Mouse (Mus musculus): ENCODE data around the gene Lypd4. TPM values are rescaled to one million over a fixed set of nuclear protein-coding genes. Genes with fewer than 3 reads are reported as not detected.
A peak's percentile ranks its signal among the peaks of the same experiment; 100 is the strongest.

Gene Lypd4
- polyA plus RNA-seq, 1 experiment from 2014 or later = not detected

DNA sequence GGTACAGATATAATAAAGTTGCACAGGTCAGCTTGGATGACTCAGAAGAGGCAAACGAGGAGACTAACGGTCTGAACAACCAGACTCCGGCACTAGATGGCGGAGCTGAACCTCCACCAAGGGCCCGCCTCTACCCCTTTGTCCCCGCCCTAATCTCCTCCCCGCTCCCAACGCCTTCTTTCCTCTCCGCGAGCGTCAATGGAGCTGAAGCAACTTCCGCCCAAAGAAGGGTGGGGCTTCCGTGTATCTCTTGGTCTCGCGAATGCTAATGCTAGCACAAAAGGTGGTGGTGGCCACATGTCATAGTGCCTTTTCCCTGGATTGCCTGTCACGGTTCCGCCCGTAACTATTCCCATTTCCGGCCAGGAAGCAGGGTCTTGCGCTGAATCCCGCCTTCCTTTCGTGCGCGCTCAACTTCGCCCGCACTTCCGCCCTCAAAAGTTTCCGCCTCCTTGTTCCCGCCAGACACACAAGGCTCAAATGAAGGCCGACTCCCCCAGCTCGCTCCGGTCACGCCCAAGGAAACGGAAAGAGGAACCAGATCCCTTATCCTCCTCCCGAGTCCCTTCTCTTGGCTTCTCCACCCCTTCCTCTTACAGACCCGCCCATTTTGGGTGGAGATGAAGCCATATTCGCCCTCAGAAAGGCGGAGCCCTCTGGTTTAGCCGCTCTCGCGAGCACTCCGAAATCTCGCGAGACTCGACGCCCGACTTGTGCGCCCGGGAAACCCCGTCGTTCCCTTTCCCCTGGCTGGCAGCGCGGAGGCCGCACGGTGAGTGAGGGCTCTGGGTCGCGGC is 14.4 kb upstream of the Lypd4 start, which contains the start of gene Rps19:
Gene Rps19, plus strand, starts transcription at position 476 of the 797 bp plus-strand sequence.
- Histone ChIP-seq H3K9me3 (ENCODE audit: control insufficient read depth, low read length) (no peaks in the 10 kb centered on the region), H3K4me2 (replicated peaks; ENCODE audit: low read depth, low read length) (peak within 1 kb of the TSS; percentile 49), H3K27ac (ENCODE audit: low read depth, low read length) (peak within 1 kb of the TSS; percentile 86), H3K9ac (ENCODE audit: low read depth, low read length) (peak within 1 kb of the TSS; percentile 99), H3K27me3 (ENCODE audit: control insufficient read depth, insufficient read depth, low read length) (no peaks in the 10 kb centered on the region), H3K4me1 (replicated peaks; ENCODE audit: control insufficient read depth, insufficient read depth, low read length) (peaks cover 10% of the 10 kb centered on the region), H3K36me3 (ENCODE audit: control insufficient read depth, insufficient read depth, low read length) (peaks cover 16% of the 10 kb centered on the region; the same call in 1 of the 2 replicates), H3K4me3 (ENCODE audit: low read depth, low read length) (peak within 1 kb of the TSS; percentile 97)
- ATAC-seq (ENCODE audit: low FRiP score) = peak; percentile 93
- DNase-seq (ENCODE audit: low spot score) = peak; percentile 99
- under 1% methylated on average over 50 of the region's 57 CpGs for WGBS

DNA sequence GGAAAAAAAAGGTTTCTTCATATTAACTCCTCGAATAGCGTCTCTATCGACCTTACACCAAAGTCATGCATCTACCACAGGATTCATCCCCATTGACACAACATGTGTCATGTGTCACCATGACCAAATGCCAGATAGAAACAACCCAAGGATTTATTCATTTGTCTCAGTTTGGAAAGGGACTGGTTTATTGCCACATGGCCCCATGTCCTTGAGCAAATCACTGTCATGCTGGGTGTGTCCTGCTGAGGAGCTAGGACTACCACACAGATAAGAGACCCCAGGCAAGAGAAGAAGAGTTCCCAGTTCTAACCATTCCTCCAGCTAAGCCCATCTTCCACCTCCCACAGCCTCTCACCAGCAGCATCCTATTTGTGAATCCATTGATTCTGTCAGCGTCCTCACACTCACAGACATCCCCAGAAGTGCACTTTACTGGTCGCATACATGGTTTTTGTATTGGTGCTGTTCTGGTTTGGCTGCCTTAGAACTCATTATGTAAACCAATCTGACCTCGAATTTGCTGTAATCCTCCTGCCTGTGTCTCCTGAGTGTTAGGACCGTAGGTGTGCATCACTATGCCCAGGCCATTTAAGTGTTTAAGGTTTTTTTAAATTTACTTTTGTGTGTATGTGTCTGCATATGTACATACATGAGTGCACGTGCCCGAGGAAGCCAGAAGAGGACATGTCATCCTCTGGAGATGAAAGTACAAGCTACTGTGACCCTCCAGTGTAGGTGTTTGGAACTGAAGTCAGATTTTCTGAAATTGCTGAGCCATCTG is 12.9 kb upstream of the Lypd4 start:
- peaks cover 10% of the 10 kb centered on the region for H3K4me1 ChIP-seq (replicated peaks; ENCODE audit: control insufficient read depth, insufficient read depth, low read length)
- no peaks in the 10 kb centered on the region for H3K9me3 ChIP-seq (ENCODE audit: control insufficient read depth, low read length)
- no peak overlapping the region for H3K27ac ChIP-seq (ENCODE audit: low read depth, low read length)
- H3K9ac ChIP-seq (ENCODE audit: low read depth, low read length) = no peak overlapping the region
- peaks cover 7% of the 10 kb centered on the region; the same call in 1 of the 2 replicates for H3K36me3 ChIP-seq (ENCODE audit: control insufficient read depth, insufficient read depth, low read length)
- no peak for ATAC-seq (ENCODE audit: low FRiP score)
- H3K4me2 ChIP-seq (replicated peaks; ENCODE audit: low read depth, low read length) = no peak overlapping the region
- no peaks in the 10 kb centered on the region for H3K27me3 ChIP-seq (ENCODE audit: control insufficient read depth, insufficient read depth, low read length)
- DNase-seq (ENCODE audit: low spot score) = no peak
- no peak overlapping the region for H3K4me3 ChIP-seq (ENCODE audit: low read depth, low read length)
- WGBS = 92% methylated on average over 9 of the region's 9 CpGs

DNA sequence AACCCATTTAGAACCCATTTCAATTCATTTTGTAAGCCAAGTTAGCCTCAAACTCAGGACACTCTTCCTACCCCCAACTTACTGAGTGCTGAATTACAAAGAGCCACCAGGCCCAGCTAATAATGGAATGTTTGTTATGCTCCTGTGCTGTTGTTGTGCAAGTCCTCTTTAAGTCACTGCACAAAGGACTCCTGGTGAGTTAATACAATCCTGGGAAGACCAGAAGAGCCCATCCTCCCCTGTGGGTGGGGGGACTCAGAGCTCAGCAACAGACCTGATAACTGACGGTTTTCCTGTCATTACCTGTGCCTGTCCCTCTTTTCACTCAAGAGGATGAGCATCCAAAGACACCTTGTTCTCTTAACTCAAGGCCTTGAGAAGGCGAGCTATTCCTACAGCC is 9.9 kb upstream of the Lypd4 start:
- H3K27me3 ChIP-seq (ENCODE audit: control insufficient read depth, insufficient read depth, low read length) = no peaks in the 10 kb centered on the region
- no peak overlapping the region for H3K27ac ChIP-seq (ENCODE audit: low read depth, low read length)
- H3K4me1 ChIP-seq (replicated peaks; ENCODE audit: control insufficient read depth, insufficient read depth, low read length) = no peaks in the 10 kb centered on the region
- no peak overlapping the region for H3K9ac ChIP-seq (ENCODE audit: low read depth, low read length)
- no peak for ATAC-seq (ENCODE audit: low FRiP score)
- no peak overlapping the region for H3K4me3 ChIP-seq (ENCODE audit: low read depth, low read length)
- DNase-seq (ENCODE audit: low spot score) = no peak
- no peak overlapping the region for H3K4me2 ChIP-seq (replicated peaks; ENCODE audit: low read depth, low read length)
- WGBS = 11% methylated on average over 2 of the region's 2 CpGs
- H3K9me3 ChIP-seq (ENCODE audit: control insufficient read depth, low read length) = no peaks in the 10 kb centered on the region
- H3K36me3 ChIP-seq (ENCODE audit: control insufficient read depth, insufficient read depth, low read length) = no peaks in the 10 kb centered on the region

- H3K4me1 ChIP-seq (replicated peaks; ENCODE audit: control insufficient read depth, insufficient read depth, low read length) = no peaks in the 10 kb centered on the region
- H3K9me3 ChIP-seq (ENCODE audit: control insufficient read depth, low read length) = no peaks in the 10 kb centered on the region
- H3K27me3 ChIP-seq (ENCODE audit: control insufficient read depth, insufficient read depth, low read length) = no peaks in the 10 kb centered on the region
- ATAC-seq (ENCODE audit: low FRiP score) (no peak), DNase-seq (ENCODE audit: low spot score) (no peak)
- H3K4me3 ChIP-seq (ENCODE audit: low read depth, low read length) = no peak overlapping the region
- no peak overlapping the region for H3K4me2 ChIP-seq (replicated peaks; ENCODE audit: low read depth, low read length)
- WGBS = 79% methylated on average over 3 of the region's 3 CpGs
- H3K27ac ChIP-seq (ENCODE audit: low read depth, low read length) = no peak overlapping the region
- H3K36me3 ChIP-seq (ENCODE audit: control insufficient read depth, insufficient read depth, low read length) = no peaks in the 10 kb centered on the region
- no peak overlapping the region for H3K9ac ChIP-seq (ENCODE audit: low read depth, low read length)
These were observed 7.8 kb upstream of the Lypd4 start for GRCm38 (mm10) chr7:24877588-24877987.

DNA sequence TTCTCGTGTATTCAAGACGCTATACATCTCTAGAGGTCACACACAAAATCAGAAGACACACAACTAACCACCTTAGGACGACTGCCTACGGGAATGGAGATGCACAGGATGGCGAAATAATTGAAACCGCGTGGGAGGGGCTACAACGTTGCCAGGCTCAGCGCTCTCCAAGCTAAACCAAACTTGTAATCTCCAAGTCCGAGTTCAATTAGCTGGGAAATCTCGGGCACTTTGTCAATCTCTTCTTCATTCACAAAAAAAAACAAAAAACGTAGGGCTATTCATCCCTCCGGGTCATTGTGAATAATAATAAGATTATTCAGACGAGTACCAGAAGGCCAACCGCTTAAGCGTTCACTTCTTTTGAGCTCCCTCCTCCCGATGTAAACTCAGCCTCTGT is 661 bp downstream of the Lypd4 start:
- Histone ChIP-seq H3K27me3 (ENCODE audit: control insufficient read depth, insufficient read depth, low read length) (no peaks in the 10 kb centered on the region), H3K27ac (ENCODE audit: low read depth, low read length) (no peak overlapping the region), H3K9ac (ENCODE audit: low read depth, low read length) (no peak overlapping the region), H3K9me3 (ENCODE audit: control insufficient read depth, low read length) (no peaks in the 10 kb centered on the region), H3K4me3 (ENCODE audit: low read depth, low read length) (no peak overlapping the region), H3K36me3 (ENCODE audit: control insufficient read depth, insufficient read depth, low read length) (no peaks in the 10 kb centered on the region), H3K4me2 (replicated peaks; ENCODE audit: low read depth, low read length) (no peak overlapping the region), H3K4me1 (replicated peaks; ENCODE audit: control insufficient read depth, insufficient read depth, low read length) (no peaks in the 10 kb centered on the region)
- DNase-seq (ENCODE audit: low spot score) = no peak
- no peak for ATAC-seq (ENCODE audit: low FRiP score)
- 64% methylated on average over 17 of the region's 17 CpGs for WGBS

GRCm38 (mm10) chr7:24864156-24864555 is 5.6 kb downstream of the Lypd4 start:
- no peaks in the 10 kb centered on the region for H3K36me3 ChIP-seq (ENCODE audit: control insufficient read depth, insufficient read depth, low read length)
- no peaks in the 10 kb centered on the region for H3K27me3 ChIP-seq (ENCODE audit: control insufficient read depth, insufficient read depth, low read length)
- ATAC-seq (ENCODE audit: low FRiP score) = no peak
- H3K4me3 ChIP-seq (ENCODE audit: low read depth, low read length) = no peak overlapping the region
- H3K9me3 ChIP-seq (ENCODE audit: control insufficient read depth, low read length) = no peaks in the 10 kb centered on the region
- H3K9ac ChIP-seq (ENCODE audit: low read depth, low read length) = no peak overlapping the region
- no peaks in the 10 kb centered on the region for H3K4me1 ChIP-seq (replicated peaks; ENCODE audit: control insufficient read depth, insufficient read depth, low read length)
- no peak overlapping the region for H3K4me2 ChIP-seq (replicated peaks; ENCODE audit: low read depth, low read length)
- DNase-seq (ENCODE audit: low spot score) = no peak
- no peak overlapping the region for H3K27ac ChIP-seq (ENCODE audit: low read depth, low read length)
- WGBS = 34% methylated on average over 6 of the region's 6 CpGs

- DNase-seq (ENCODE audit: low spot score) = no peak
- no peaks in the 10 kb centered on the region for H3K4me1 ChIP-seq (replicated peaks; ENCODE audit: control insufficient read depth, insufficient read depth, low read length)
- no peaks in the 10 kb centered on the region for H3K9me3 ChIP-seq (ENCODE audit: control insufficient read depth, low read length)
- H3K4me2 ChIP-seq (replicated peaks; ENCODE audit: low read depth, low read length) = no peak overlapping the region
- no peak overlapping the region for H3K9ac ChIP-seq (ENCODE audit: low read depth, low read length)
- H3K36me3 ChIP-seq (ENCODE audit: control insufficient read depth, insufficient read depth, low read length) = no peaks in the 10 kb centered on the region
- H3K4me3 ChIP-seq (ENCODE audit: low read depth, low read length) = no peak overlapping the region
- H3K27ac ChIP-seq (ENCODE audit: low read depth, low read length) = no peak overlapping the region
- no peaks in the 10 kb centered on the region for H3K27me3 ChIP-seq (ENCODE audit: control insufficient read depth, insufficient read depth, low read length)
- WGBS = 84% methylated on average over 4 of the region's 4 CpGs
- ATAC-seq (ENCODE audit: low FRiP score) = no peak
These were observed 6.9 kb downstream of the Lypd4 start for GRCm38 (mm10) chr7:24862853-24863252.

DNA sequence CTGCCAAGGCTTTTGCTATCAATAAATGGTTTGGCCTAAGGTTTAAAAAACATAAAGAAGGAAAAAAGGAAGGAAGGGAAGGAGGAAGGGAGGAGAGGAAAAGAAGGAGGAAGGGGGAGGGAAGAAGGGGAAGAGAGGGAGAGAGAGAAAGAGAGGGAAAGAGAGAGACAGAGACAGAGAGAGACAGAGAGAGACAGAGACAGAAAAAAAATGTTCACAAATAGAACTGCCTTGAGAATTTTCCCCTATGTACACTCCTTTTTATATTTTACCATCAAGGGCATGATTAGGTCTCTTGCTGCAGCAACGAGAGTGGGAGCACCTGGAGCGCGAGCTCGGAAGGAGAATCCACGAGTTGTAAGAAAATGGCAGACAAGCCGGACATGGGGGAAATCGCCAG is 7.8 kb downstream of the Lypd4 start, which contains the start of gene Gm9844:
Gene Gm9844, plus strand, starts transcription at position 301 of the 400 bp plus-strand sequence.
- H3K9me3 ChIP-seq (ENCODE audit: control insufficient read depth, low read length) = no peaks in the 10 kb centered on the region
- H3K4me1 ChIP-seq (replicated peaks; ENCODE audit: control insufficient read depth, insufficient read depth, low read length) = no peaks in the 10 kb centered on the region
- no peak within 1 kb of the TSS for H3K27ac ChIP-seq (ENCODE audit: low read depth, low read length)
- no peak within 1 kb of the TSS for H3K4me2 ChIP-seq (replicated peaks; ENCODE audit: low read depth, low read length)
- no peak within 1 kb of the TSS for H3K4me3 ChIP-seq (ENCODE audit: low read depth, low read length)
- DNase-seq (ENCODE audit: low spot score) (no peak), ATAC-seq (ENCODE audit: low FRiP score) (no peak)
- 87% methylated on average over 7 of the region's 7 CpGs for WGBS
- no peaks in the 10 kb centered on the region for H3K36me3 ChIP-seq (ENCODE audit: control insufficient read depth, insufficient read depth, low read length)
- no peak within 1 kb of the TSS for H3K9ac ChIP-seq (ENCODE audit: low read depth, low read length)
- no peaks in the 10 kb centered on the region for H3K27me3 ChIP-seq (ENCODE audit: control insufficient read depth, insufficient read depth, low read length)
